24 mouse cellular contexts compared by ENCODE assay signal in genomic region chr19:50105842-50106585, GRCm38 (mm10).
DNase-seq lines count a peak whose midpoint lies in the region; ATAC-seq lines count a peak whose summit lies in the region.
"Had no signal": no experiment of that assay in that cellular context is flagged by ENCODE, and none has a peak within 500 bp of the region (broad histone marks: within the 10 kb centered on the region; RNA-seq: fewer than 3 reads in every experiment).

No protein-coding gene starts in this region.

- no peaks in the 10 kb centered on the region for H3K9me3 ChIP-seq in forebrain, embryonic 15.5 days
- no peaks in the 10 kb centered on the region for H3K9me3 ChIP-seq in forebrain, embryonic 12.5 days
- no peaks in the 10 kb centered on the region for H3K9me3 ChIP-seq in midbrain, embryonic 13.5 days
- H3K9me3 ChIP-seq in midbrain, embryonic 16.5 days (replicated peaks; ENCODE audit: control insufficient read depth, low read length, poor library complexity, severe bottlenecking): no peaks in the 10 kb centered on the region
- H3K9me3 ChIP-seq: heart, embryonic 12.5 days; heart, embryonic 15.5 days; hindbrain, embryonic 10.5 days; hindbrain, embryonic 13.5 days; intestine, embryonic 15.5 days had no signal

- H3K4me2 ChIP-seq in forebrain, embryonic 15.5 days (replicated peaks): no peak overlapping the region
- no peak overlapping the region for H3K4me2 ChIP-seq in forebrain, embryonic 12.5 days
- no peak overlapping the region for H3K4me2 ChIP-seq in midbrain, embryonic 13.5 days (replicated peaks)
- H3K4me2 ChIP-seq in midbrain, embryonic 16.5 days (ENCODE audit: low read length): no peak overlapping the region
- H3K4me2 ChIP-seq: heart, embryonic 12.5 days; heart, embryonic 15.5 days; hindbrain, embryonic 13.5 days; intestine, embryonic 15.5 days had no signal

- H3K4me3 ChIP-seq in forebrain, embryonic 15.5 days: no peak overlapping the region
- H3K4me3 ChIP-seq in forebrain, embryonic 12.5 days (replicated peaks): no peak overlapping the region
- no peak overlapping the region for H3K4me3 ChIP-seq in midbrain, embryonic 13.5 days (replicated peaks)
- H3K4me3 ChIP-seq in midbrain, embryonic 16.5 days (ENCODE audit: low read depth, low read length): no peak overlapping the region
- H3K4me3 ChIP-seq: heart, embryonic 12.5 days; heart, embryonic 15.5 days; hindbrain, embryonic 10.5 days; hindbrain, embryonic 13.5 days; intestine, embryonic 15.5 days had no signal

- H3K27me3 ChIP-seq in forebrain, embryonic 15.5 days: no peaks in the 10 kb centered on the region
- H3K27me3 ChIP-seq in forebrain, embryonic 12.5 days: no peaks in the 10 kb centered on the region
- H3K27me3 ChIP-seq in midbrain, embryonic 13.5 days: no peaks in the 10 kb centered on the region
- no peaks in the 10 kb centered on the region for H3K27me3 ChIP-seq in midbrain, embryonic 16.5 days (ENCODE audit: control insufficient read depth, insufficient read depth, low read depth, low read length)
- H3K27me3 ChIP-seq: heart, embryonic 12.5 days; heart, embryonic 15.5 days; hindbrain, embryonic 13.5 days; intestine, embryonic 15.5 days had no signal

- H3K36me3 ChIP-seq in forebrain, embryonic 15.5 days: no peaks in the 10 kb centered on the region
- no peaks in the 10 kb centered on the region for H3K36me3 ChIP-seq in forebrain, embryonic 12.5 days (replicated peaks)
- no peaks in the 10 kb centered on the region for H3K36me3 ChIP-seq in midbrain, embryonic 13.5 days
- no peaks in the 10 kb centered on the region for H3K36me3 ChIP-seq in midbrain, embryonic 16.5 days (ENCODE audit: control insufficient read depth, insufficient read depth, low read length)
- H3K36me3 ChIP-seq: heart, embryonic 12.5 days; heart, embryonic 15.5 days; hindbrain, embryonic 10.5 days; hindbrain, embryonic 13.5 days; intestine, embryonic 15.5 days had no signal

- WGBS in forebrain, embryonic 15.5 days: 39% methylated on average over 4 of the region's 4 CpGs
- WGBS in forebrain, embryonic 12.5 days: 72% methylated on average over 4 of the region's 4 CpGs
- WGBS in midbrain, embryonic 13.5 days: 54% methylated on average over 4 of the region's 4 CpGs
- WGBS in midbrain, embryonic 16.5 days: 48% methylated on average over 4 of the region's 4 CpGs

- peak; percentile 4 to 6 for DNase-seq in cerebellum, postnatal 10 days
- DNase-seq in cerebellum, postnatal 25 days: no peak
- DNase-seq in retina, postnatal 1 day: peak; percentile 18
- DNase-seq in retina, embryonic 14.5 days (ENCODE audit: low spot score): no peak
- DNase-seq: adrenal gland, adult 8-10 months; adrenal gland, postnatal 25 days; cerebellum, adult 11 months; cerebellum, adult 2 months; cerebellum, adult 9-11 months; gastrocnemius, postnatal 25 days; heart, adult 18-20 months; heart, postnatal 10 days; heart, postnatal 36 days had no signal

- peaks cover 4% of the 10 kb centered on the region for H3K4me1 ChIP-seq in forebrain, embryonic 15.5 days
- no peaks in the 10 kb centered on the region for H3K4me1 ChIP-seq in forebrain, embryonic 12.5 days
- no peaks in the 10 kb centered on the region for H3K4me1 ChIP-seq in midbrain, embryonic 13.5 days (replicated peaks)
- H3K4me1 ChIP-seq in midbrain, embryonic 16.5 days (ENCODE audit: control insufficient read depth, insufficient read depth, low read length): no peaks in the 10 kb centered on the region
- H3K4me1 ChIP-seq: heart, embryonic 12.5 days; heart, embryonic 15.5 days; hindbrain, embryonic 10.5 days; intestine, embryonic 15.5 days had no signal

- ATAC-seq in forebrain, embryonic 15.5 days (replicated peaks): peak; percentile 74
- ATAC-seq in forebrain, embryonic 12.5 days (ENCODE audit: low FRiP score): no peak
- ATAC-seq in midbrain, embryonic 13.5 days: 0 out of 2 replicates have a peak, but pooled peaks have one; percentile 43
- no peak for ATAC-seq in midbrain, embryonic 16.5 days
- ATAC-seq: activated CD4-positive, CD25-positive, alpha-beta regulatory T cell, adult 4 months; hindbrain, embryonic 16.5 days; intestine, embryonic 15.5 days had no signal

- peak overlapping the region; percentile 52 for H3K27ac ChIP-seq in forebrain, embryonic 15.5 days (replicated peaks)
- no peak overlapping the region for H3K27ac ChIP-seq in forebrain, embryonic 12.5 days
- H3K27ac ChIP-seq in midbrain, embryonic 13.5 days: no peak overlapping the region
- no peak overlapping the region for H3K27ac ChIP-seq in midbrain, embryonic 16.5 days (ENCODE audit: low read length)
- H3K27ac ChIP-seq: heart, embryonic 15.5 days; hindbrain, embryonic 10.5 days; hindbrain, embryonic 13.5 days; intestine, embryonic 15.5 days had no signal

- H3K9ac ChIP-seq in forebrain, embryonic 15.5 days (replicated peaks): no peak overlapping the region
- no peak overlapping the region for H3K9ac ChIP-seq in forebrain, embryonic 12.5 days
- no peak overlapping the region for H3K9ac ChIP-seq in midbrain, embryonic 13.5 days (replicated peaks)
- no peak overlapping the region for H3K9ac ChIP-seq in midbrain, embryonic 16.5 days (ENCODE audit: low read depth, low read length)
- H3K9ac ChIP-seq: heart, embryonic 12.5 days; heart, embryonic 15.5 days; hindbrain, embryonic 13.5 days; intestine, embryonic 15.5 days had no signal

Comparison
In these comparisons a context has a peak if more than half of its experiments do, and no peak if none do; other contexts are left out.
1. DNase-seq: peak in cerebellum, postnatal 10 days (2 of 2) and retina, postnatal 1 day (single experiment); none in cerebellum, postnatal 25 days (0 of 2) and retina, embryonic 14.5 days (single experiment).
2. ATAC-seq: peak in forebrain, embryonic 15.5 days (single experiment) and midbrain, embryonic 13.5 days (single experiment); none in forebrain, embryonic 12.5 days (single experiment) and midbrain, embryonic 16.5 days (single experiment).